Mouse (Mus musculus) neural tube, embryonic 15.5 days (tissue): Measurements from ENCODE around the gene Muc4. TPM values are rescaled to one million over a fixed set of nuclear protein-coding genes. Genes with fewer than 3 reads are reported as not detected.

Source experiments
- ATAC-seq: fragments of 200-750 bp; cut with Nextera tagmentation; 2 replicates; pipeline ENCODE4 v1.8.0; 2017; ENCODE audit warnings: mild to moderate bottlenecking, moderate TSS enrichment, moderate library complexity; ENCODE audit not compliant: low FRiP score
- H3K27ac ChIP-seq: fragments of 300-500 bp; sonication (generic); replicated peaks from 2 replicates; pipeline ENCODE4 v1.5.1; 2015; ENCODE audit warnings: mild to moderate bottlenecking, inconsistent platforms
- H3K27me3 ChIP-seq: fragments of 300-500 bp; sonication (generic); replicated peaks from 2 replicates; pipeline ENCODE4 v1.6.1; 2015; ENCODE audit warnings: inconsistent platforms
- H3K36me3 ChIP-seq: fragments of 300-500 bp; sonication (generic); 2 replicates; pipeline ENCODE4 v1.6.1; 2015; ENCODE audit warnings: inconsistent platforms
- H3K4me1 ChIP-seq: fragments of 300-500 bp; sonication (generic); 2 replicates; pipeline ENCODE4 v1.6.1; 2015; ENCODE audit warnings: inconsistent platforms
- H3K4me2 ChIP-seq: fragments of 300-500 bp; sonication (generic); 2 replicates; pipeline ENCODE4 v1.6.1; 2015; ENCODE audit warnings: inconsistent platforms, mild to moderate bottlenecking, moderate library complexity
- H3K4me3 ChIP-seq: fragments of 300-500 bp; sonication (generic); replicated peaks from 2 replicates; pipeline ENCODE4 v1.5.1; 2015; ENCODE audit warnings: mild to moderate bottlenecking, inconsistent platforms
- H3K9ac ChIP-seq: fragments of 300-500 bp; sonication (generic); replicated peaks from 2 replicates; pipeline ENCODE4 v1.6.1; 2015; ENCODE audit warnings: mild to moderate bottlenecking, inconsistent platforms
- H3K9me3 ChIP-seq: fragments of 300-500 bp; sonication (generic); replicated peaks from 2 replicates; pipeline ENCODE4 v1.6.1; 2016; ENCODE audit warnings: inconsistent platforms
- whole genome bisulfite sequencing: fragments of 180-500 bp; shearing (Covaris S2); methylation state at CpG from one replicate; pipeline ENCODE4 v1.1.7; 2015; ENCODE audit warnings: mixed read lengths; 5-methylcytosine and 5-hydroxymethylcytosine counted together
- polyA plus RNA-seq: library from polyadenylated mRNA; unstranded; fragments of >200 nt; fragmentation: Nextera tagmentation; extraction: Ambion mirVana; gene quantifications from 2 replicates; pipeline ENCODE4 v1.2.1, GENCODE M21; 2015

The Muc4 gene
- polyA plus RNA-seq, 1 experiment from 2014 or later: 0.14 TPM

DNA sequence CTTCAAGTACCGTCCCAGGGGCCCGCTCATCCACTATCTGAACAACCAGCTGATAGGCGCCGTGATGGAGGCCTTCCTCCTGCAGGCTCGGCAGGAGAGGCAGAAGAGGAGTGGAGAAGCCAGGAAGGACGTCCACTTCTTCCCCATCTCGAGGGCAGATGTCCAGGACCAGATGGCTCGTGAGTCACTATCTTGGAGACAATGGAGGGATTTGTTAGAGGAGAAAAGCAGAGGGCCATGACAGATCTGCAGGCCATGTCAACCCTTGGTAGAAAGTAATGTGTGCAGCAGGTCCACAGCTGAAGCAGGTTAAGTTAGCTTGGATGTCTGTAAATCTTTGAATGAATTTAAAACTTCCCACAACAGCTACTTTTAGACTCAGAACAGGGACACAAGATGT is 43.3 kb downstream of the Muc4 start:
- Histone ChIP-seq H3K9ac (no peak overlapping the region), H3K4me3 (no peak overlapping the region), H3K36me3 (no peaks in the 10 kb centered on the region), H3K9me3 (no peaks in the 10 kb centered on the region), H3K27me3 (no peaks in the 10 kb centered on the region), H3K4me2 (no peak overlapping the region), H3K27ac (no peak overlapping the region), H3K4me1 (no peaks in the 10 kb centered on the region; the same call in 1 of the 2 replicates)
- WGBS: 61% methylated on average over 8 of the region's 8 CpGs
- no peak for ATAC-seq

DNA sequence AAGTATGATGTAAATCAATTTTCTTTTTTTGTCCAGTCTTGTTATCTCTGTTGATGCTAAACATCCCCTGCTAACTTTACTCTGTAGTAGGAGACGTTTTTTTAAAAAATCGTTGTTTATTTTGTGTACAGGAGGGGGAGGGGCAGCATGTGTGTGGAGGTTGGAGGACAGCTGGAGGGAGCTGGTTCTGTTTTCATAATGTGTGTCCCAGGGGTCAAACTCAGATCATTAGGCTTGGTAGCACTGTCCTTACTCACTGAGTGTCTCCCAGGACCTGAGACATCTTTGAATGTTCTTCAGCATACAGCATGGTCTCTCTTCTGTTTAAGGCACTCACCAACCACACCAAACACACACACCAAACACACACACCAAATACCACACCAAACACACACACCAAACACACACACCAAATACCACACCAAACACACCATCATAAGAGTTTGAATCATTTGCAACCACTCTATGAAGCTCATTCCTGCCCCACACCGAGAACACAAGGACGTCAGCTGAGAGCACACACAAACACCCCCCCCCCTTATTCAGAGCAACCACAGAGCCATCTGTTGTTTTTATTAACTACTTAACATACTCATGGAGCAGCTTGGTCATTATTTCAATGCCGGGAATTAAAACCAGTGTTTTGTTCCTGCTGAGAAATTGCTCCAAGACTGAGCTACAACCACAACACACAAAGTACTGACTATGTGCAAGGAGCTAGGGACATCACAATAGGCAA is 47.8 kb downstream of the Muc4 start:
- 0 out of 2 replicates have a peak, but pooled peaks cover 3% of the 10 kb centered on the region for H3K9me3 ChIP-seq
- H3K27ac ChIP-seq: no peak overlapping the region
- ATAC-seq: no peak
- no peaks in the 10 kb centered on the region; the same call in 1 of the 2 replicates for H3K4me1 ChIP-seq
- no peak overlapping the region for H3K4me3 ChIP-seq
- no peaks in the 10 kb centered on the region for H3K27me3 ChIP-seq
- H3K9ac ChIP-seq: no peak overlapping the region
- no peaks in the 10 kb centered on the region for H3K36me3 ChIP-seq
- 38% methylated on average over 5 of the region's 5 CpGs for WGBS
- no peak overlapping the region for H3K4me2 ChIP-seq

DNA sequence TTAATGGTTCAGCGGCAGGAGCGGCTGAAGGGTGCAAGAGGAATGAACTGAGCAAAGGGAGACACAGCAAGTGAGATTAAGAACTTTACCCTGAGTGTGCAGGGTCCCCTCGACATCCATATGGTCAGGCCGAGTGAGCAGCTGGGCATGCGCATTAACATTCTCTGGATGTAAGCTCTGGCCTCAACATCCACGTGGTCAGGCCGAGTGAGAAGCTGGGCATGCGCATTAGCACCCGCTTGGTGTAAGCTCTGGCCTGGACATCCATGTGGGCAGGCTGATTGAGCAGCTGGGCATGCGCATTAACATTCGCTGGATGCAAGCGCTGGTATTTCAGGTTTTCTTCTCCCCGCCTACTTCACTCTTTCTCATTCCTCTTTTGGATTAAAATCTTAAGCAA is 49.2 kb downstream of the Muc4 start:
- H3K9me3 ChIP-seq: 0 out of 2 replicates have a peak, but pooled peaks cover 3% of the 10 kb centered on the region
- WGBS: 63% methylated on average over 13 of the region's 13 CpGs
- no peak overlapping the region for H3K4me3 ChIP-seq
- no peaks in the 10 kb centered on the region for H3K36me3 ChIP-seq
- no peaks in the 10 kb centered on the region for H3K27me3 ChIP-seq
- peak; percentile 63; the same call in 1 of the 2 replicates for ATAC-seq
- no peak overlapping the region for H3K9ac ChIP-seq
- no peaks in the 10 kb centered on the region; the same call in 1 of the 2 replicates for H3K4me1 ChIP-seq
- H3K4me2 ChIP-seq: no peak overlapping the region
- H3K27ac ChIP-seq: no peak overlapping the region

DNA sequence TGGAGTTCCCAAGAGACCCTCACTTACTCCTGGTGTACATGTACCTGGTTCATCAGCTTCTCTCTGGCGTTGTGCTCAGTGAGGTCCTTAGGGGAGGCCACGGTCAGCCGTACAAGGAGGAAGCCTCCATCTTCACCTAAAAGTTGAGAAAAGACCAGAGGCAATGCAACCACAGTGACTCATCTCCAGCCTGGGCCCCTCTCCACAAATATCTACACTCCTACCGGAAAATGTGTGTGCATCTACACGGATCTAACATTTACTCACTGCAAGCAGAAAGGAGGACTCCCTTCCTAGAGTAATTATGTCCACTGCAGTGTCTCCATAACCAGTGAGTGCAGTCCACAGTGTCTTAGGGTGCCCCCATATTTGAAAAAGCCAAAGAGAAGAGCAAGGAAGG is 54.4 kb downstream of the Muc4 start:
- H3K9me3 ChIP-seq: 0 out of 2 replicates have a peak, but pooled peaks cover 3% of the 10 kb centered on the region
- H3K36me3 ChIP-seq: no peaks in the 10 kb centered on the region
- ATAC-seq: no peak
- no peaks in the 10 kb centered on the region for H3K27me3 ChIP-seq
- WGBS: 94% methylated on average over 5 of the region's 5 CpGs
- H3K9ac ChIP-seq: no peak overlapping the region
- H3K4me3 ChIP-seq: no peak overlapping the region
- H3K4me1 ChIP-seq: no peaks in the 10 kb centered on the region
- no peak overlapping the region for H3K27ac ChIP-seq
- no peak overlapping the region for H3K4me2 ChIP-seq

DNA sequence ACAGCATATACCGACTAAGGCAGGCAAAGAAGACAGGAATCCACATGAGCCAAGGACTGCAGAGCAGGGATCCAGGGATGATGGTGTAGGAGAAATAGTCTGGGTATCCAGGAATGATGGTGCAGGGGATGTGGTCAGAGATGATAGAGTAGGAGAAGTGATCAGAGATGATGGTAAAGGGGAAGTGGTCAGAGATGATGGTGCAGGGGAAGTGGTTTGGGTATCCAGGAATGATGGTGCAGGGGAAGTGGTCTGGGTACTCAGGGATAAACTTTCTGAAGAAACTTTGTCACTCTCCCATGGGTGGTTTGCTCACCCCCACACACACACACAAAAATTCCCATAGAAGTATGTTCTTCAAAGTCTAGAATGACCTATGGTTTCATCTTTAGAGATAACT is 59.5 kb downstream of the Muc4 start:
- Histone ChIP-seq H3K9ac (no peak overlapping the region), H3K27ac (no peak overlapping the region), H3K4me2 (no peak overlapping the region), H3K4me3 (no peak overlapping the region), H3K9me3 (no peaks in the 10 kb centered on the region), H3K4me1 (no peaks in the 10 kb centered on the region), H3K27me3 (no peaks in the 10 kb centered on the region), H3K36me3 (no peaks in the 10 kb centered on the region)
- no peak for ATAC-seq
- WGBS: 84% methylated on average over 1 of the region's 1 CpGs

DNA sequence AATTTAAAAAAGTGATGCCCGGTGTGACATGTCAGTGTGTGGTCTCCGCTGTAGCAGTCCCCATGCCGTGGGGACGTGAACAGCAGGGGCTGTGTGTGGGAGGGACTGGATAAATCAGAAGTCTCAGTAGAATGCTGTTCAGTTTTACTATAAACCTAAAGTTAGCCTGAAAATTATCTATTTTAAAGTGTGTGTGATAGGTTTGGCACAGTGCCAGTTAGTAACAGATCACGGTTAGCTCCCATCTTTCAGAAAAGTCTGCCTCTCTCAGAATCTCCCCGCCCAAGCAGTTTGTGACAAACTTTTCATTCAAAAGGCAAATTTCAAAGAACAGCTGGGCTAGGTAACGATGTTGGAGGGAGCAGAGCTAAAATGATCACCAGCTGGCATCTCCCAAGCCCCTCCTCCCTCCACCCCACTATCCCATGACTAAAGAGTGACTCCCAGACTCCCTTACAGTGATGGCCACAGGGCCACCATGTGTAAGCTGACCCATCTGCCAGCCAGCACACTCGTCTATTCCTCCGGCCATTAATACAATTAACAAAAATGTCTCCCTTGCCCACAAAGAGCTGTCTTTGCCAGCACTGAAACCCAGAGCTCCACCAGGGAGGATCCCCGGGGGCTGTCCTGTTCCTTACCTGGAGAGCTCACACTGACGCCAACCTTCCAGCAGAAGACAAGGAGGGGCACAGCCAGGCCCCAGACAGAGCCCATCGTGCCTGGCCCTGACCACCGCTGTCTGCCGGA is 61.2 kb downstream of the Muc4 start:
- no peaks in the 10 kb centered on the region for H3K27me3 ChIP-seq
- H3K4me3 ChIP-seq: no peak overlapping the region
- H3K4me1 ChIP-seq: no peaks in the 10 kb centered on the region
- H3K9ac ChIP-seq: no peak overlapping the region
- H3K9me3 ChIP-seq: no peaks in the 10 kb centered on the region
- 62% methylated on average over 14 of the region's 14 CpGs for WGBS
- no peak overlapping the region for H3K4me2 ChIP-seq
- no peak for ATAC-seq
- H3K36me3 ChIP-seq: no peaks in the 10 kb centered on the region
- no peak overlapping the region for H3K27ac ChIP-seq

DNA sequence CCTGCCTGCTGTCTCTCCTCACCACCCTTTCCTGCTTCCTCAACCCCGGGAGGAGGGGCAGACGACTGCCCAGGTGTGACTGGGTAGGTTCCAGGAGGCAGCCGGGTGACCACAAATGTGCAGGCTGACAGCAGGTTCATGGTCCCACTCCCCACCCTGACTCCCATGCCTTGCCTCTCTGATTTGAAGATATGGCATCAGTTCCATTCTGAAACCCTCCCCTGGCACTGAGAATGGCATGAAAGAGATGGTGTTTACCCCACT is 61.7 kb downstream of the Muc4 start, which contains the start of gene Muc20:
Gene Muc20 (minus strand): TSS at position 10 of the 264 bp plus-strand sequence.
- 77% methylated on average over 3 of the region's 3 CpGs for WGBS
- no peak within 1 kb of the TSS for H3K27ac ChIP-seq

DNA sequence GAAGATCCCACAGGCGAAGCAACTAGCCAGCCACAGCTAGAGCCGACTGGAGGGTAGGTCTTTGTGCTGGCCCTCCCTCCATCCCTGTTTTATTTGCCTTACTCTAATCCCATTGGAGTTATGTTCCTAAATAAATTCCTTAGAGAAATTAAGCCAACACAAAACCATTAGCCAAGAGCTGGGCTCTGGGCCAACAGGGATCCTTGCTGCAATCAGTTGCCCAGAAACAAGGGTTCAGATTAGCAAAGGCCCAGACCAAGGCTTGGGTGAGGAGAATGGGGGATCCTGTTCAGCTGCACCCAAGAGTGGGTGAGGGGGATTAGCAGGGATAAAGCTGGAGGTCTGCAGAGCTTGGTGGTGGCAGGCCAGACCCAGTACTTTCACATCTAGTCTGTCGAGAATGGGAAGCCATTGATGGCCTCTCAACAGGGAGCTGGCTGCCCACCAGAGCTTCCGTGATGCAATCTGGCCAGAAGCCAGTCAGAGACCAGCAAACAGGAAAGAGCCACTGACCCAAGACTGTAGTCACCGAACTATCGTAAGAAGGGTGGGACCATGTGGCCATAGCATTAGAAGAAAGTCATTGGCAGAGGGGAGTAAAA is 67.7 kb downstream of the Muc4 start:
- Histone ChIP-seq H3K27me3 (no peaks in the 10 kb centered on the region), H3K36me3 (no peaks in the 10 kb centered on the region), H3K4me3 (no peak overlapping the region), H3K9me3 (no peaks in the 10 kb centered on the region), H3K9ac (no peak overlapping the region), H3K27ac (peak overlapping the region; percentile 60), H3K4me2 (no peak overlapping the region), H3K4me1 (peaks cover 11% of the 10 kb centered on the region)
- 39% methylated on average over 6 of the region's 6 CpGs for WGBS
- ATAC-seq: peak; percentile 70

More for the DNA sequence above, 61.7 kb downstream of the Muc4 start, which contains the start of gene Muc20:
- H3K4me2 ChIP-seq: no peak within 1 kb of the TSS
- H3K36me3 ChIP-seq: no peaks in the 10 kb centered on the region
- no peaks in the 10 kb centered on the region for H3K9me3 ChIP-seq
- H3K9ac ChIP-seq: no peak within 1 kb of the TSS
- H3K27me3 ChIP-seq: no peaks in the 10 kb centered on the region
- no peak for ATAC-seq
- no peak within 1 kb of the TSS for H3K4me3 ChIP-seq
- no peaks in the 10 kb centered on the region for H3K4me1 ChIP-seq

DNA sequence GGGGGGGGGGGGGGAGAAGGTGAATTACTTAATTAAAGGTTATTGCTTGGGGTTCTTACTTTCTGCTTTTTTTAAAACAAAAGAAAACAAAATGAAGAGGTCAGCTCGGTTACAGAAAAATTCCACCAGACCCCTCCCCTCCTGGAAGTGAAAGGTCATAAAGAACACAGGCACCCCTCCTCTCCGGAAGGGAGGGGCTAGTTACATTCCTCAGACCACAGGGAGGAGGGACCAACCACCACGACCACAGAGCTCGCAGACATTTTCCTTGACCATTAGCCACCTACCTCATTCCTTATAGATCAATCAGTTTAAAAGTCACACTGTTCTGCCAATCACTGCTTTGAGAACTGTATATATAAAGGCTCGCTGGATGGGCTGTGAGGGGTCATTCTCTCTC is 68.2 kb downstream of the Muc4 start:
- H3K27ac ChIP-seq: no peak overlapping the region
- no peaks in the 10 kb centered on the region for H3K9me3 ChIP-seq
- no peaks in the 10 kb centered on the region for H3K27me3 ChIP-seq
- H3K4me1 ChIP-seq: peaks cover 11% of the 10 kb centered on the region
- no peak overlapping the region for H3K4me2 ChIP-seq
- no peaks in the 10 kb centered on the region for H3K36me3 ChIP-seq
- H3K9ac ChIP-seq: no peak overlapping the region
- no peak for ATAC-seq
- 33% methylated on average over 5 of the region's 5 CpGs for WGBS
- H3K4me3 ChIP-seq: no peak overlapping the region

DNA sequence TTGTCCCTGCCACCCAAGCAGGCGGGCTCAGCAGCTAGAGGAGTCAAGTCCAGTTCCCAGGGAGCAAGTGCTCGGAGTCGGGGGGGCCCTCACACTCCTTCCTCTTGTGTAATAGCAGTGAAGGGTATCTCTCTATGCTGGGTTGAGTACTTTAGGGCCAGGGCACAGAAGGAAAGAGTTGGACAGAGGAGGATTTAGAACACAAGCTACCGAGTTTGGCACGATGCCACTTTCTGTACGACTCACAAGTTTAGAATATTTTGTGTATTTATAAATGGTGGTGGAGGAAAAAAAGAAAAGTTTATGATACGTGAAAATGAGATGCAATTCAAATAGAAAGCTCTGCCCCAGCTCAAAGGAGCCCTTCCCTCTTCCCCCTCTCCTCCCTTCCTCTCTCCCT is 69.5 kb downstream of the Muc4 start:
- 79% methylated on average over 7 of the region's 7 CpGs for WGBS
- Histone ChIP-seq H3K4me3 (no peak overlapping the region), H3K9me3 (no peaks in the 10 kb centered on the region), H3K4me1 (peaks cover 11% of the 10 kb centered on the region), H3K27me3 (no peaks in the 10 kb centered on the region), H3K27ac (no peak overlapping the region), H3K4me2 (no peak overlapping the region), H3K9ac (no peak overlapping the region), H3K36me3 (no peaks in the 10 kb centered on the region)
- no peak for ATAC-seq

DNA sequence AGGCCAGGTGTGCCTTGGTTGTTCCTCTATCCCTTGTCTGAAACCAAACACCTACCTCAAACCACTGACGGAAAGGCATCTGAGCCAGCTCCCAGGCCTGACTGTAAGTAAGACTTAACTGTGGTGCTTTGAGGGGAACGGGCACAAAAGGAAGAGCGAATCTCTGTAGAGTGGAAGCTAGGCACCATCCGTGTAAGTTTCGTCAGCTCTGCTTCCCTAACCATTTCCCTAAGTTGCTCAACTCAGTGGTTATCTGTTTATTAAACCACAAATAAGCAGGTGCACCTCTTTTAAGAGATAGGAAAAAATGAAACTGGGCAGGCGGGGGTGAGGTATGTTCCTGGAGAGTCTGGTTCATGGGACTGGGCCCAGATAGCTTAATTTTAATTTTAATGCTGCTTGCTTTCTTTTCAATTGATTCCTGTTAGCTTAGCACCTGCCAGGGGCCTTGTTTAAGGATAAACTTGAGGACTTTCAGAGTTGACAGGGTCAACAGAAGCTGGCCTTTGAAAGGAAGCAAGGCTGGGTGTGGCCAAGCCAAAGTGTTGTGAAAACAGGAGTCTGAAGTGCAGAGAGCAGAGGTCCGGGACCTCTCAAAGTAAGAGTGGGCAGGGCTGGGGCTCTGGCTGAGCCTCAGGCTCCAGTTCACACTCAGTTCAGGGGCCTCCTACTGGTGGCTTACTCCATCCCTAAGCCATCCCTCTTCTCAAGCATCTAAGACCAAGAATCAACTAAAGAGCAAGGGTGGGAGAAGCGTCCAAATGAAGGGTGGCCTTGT is 71.9 kb downstream of the Muc4 start:
- Histone ChIP-seq H3K27me3 (no peaks in the 10 kb centered on the region), H3K9me3 (no peaks in the 10 kb centered on the region), H3K4me2 (no peak overlapping the region), H3K27ac (no peak overlapping the region), H3K4me3 (no peak overlapping the region), H3K4me1 (peaks cover 11% of the 10 kb centered on the region), H3K36me3 (no peaks in the 10 kb centered on the region), H3K9ac (no peak overlapping the region)
- 74% methylated on average over 8 of the region's 8 CpGs for WGBS
- ATAC-seq: no peak
